ENCODE assay signal across 9 mouse cellular contexts in the genomic region with DNA sequence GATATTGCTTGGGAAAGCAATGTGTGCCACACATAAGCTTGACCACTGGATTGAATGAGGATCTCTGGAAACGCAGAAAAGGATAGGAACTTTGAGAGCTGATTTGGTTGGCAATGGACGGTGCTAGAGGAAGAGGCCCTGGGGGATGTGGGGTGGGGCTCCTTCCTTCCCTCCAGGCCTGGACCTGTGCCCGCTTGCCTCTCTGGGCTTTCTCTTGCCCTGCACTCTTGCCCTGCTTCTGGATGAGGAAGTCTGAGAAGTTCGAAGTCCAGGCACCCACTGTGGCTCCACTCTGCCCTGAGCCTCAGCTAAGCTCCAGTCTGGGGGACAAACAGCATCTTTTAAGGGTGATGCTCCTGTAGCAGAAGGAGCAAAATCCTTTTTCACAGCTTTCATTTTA.
DNase-seq lines count a peak whose midpoint lies in the region; ATAC-seq and TF ChIP-seq lines count a peak whose summit lies in the region.
"Had no signal": no experiment of that assay in that cellular context is flagged by ENCODE, and none has a peak within 500 bp of the region (broad histone marks: within the 10 kb centered on the region; RNA-seq: fewer than 3 reads in every experiment).

No protein-coding gene starts in this region.

- no peaks in the 10 kb centered on the region for H3K27me3 ChIP-seq in midbrain, embryonic 12.5 days
- no peaks in the 10 kb centered on the region for H3K27me3 ChIP-seq in midbrain, embryonic 16.5 days (ENCODE audit: control insufficient read depth, insufficient read depth, low read depth, low read length)
- H3K27me3 ChIP-seq in hindbrain, postnatal 0 days (ENCODE audit: insufficient read depth, low read length) = no peaks in the 10 kb centered on the region
- no peaks in the 10 kb centered on the region for H3K27me3 ChIP-seq in neural tube, embryonic 15.5 days (replicated peaks)

- no peak overlapping the region for H3K9ac ChIP-seq in midbrain, embryonic 12.5 days (replicated peaks)
- H3K9ac ChIP-seq in midbrain, embryonic 16.5 days (ENCODE audit: low read depth, low read length) = no peak overlapping the region
- H3K9ac ChIP-seq in hindbrain, postnatal 0 days (replicated peaks; ENCODE audit: low read length) = no peak overlapping the region
- H3K9ac ChIP-seq in neural tube, embryonic 15.5 days (replicated peaks) = no peak overlapping the region

- no peaks in the 10 kb centered on the region for H3K9me3 ChIP-seq in midbrain, embryonic 12.5 days
- no peaks in the 10 kb centered on the region for H3K9me3 ChIP-seq in midbrain, embryonic 16.5 days (replicated peaks; ENCODE audit: control insufficient read depth, low read length, poor library complexity, severe bottlenecking)
- H3K9me3 ChIP-seq in hindbrain, postnatal 0 days (ENCODE audit: low read length) = no peaks in the 10 kb centered on the region
- H3K9me3 ChIP-seq in neural tube, embryonic 15.5 days (replicated peaks) = no peaks in the 10 kb centered on the region

- DNase-seq in adrenal gland, postnatal 10 days = peak; percentile 39
- no peak for DNase-seq in adrenal gland, postnatal 4 days (ENCODE audit: low spot score in 2 of 2)
- no peak for DNase-seq in hindbrain, postnatal 0 days (ENCODE audit: low spot score)
- DNase-seq in frontal cortex, postnatal 36 days (ENCODE audit: low spot score in 2 of 2) = no peak
- no peak for DNase-seq in spleen, postnatal 4 days (ENCODE audit: low spot score in 2 of 2)
- DNase-seq: layer of hippocampus, postnatal 36 days had no signal

- no peak for TF ChIP-seq CTCF in hindbrain, postnatal 0 days (IDR thresholded peaks at IDR 0.05; ENCODE audit: low read depth)

- ATAC-seq in midbrain, embryonic 12.5 days (ENCODE audit: low FRiP score, low read depth) = no peak
- ATAC-seq in midbrain, embryonic 16.5 days = no peak
- no peak for ATAC-seq in hindbrain, postnatal 0 days
- ATAC-seq in neural tube, embryonic 15.5 days (ENCODE audit: low FRiP score) = no peak

- H3K36me3 ChIP-seq in midbrain, embryonic 12.5 days = peaks cover 32% of the 10 kb centered on the region
- no peaks in the 10 kb centered on the region for H3K36me3 ChIP-seq in midbrain, embryonic 16.5 days (ENCODE audit: control insufficient read depth, insufficient read depth, low read length)
- H3K36me3 ChIP-seq in hindbrain, postnatal 0 days (ENCODE audit: insufficient read depth, low read length) = no peaks in the 10 kb centered on the region
- no peaks in the 10 kb centered on the region for H3K36me3 ChIP-seq in neural tube, embryonic 15.5 days

- H3K4me3 ChIP-seq in midbrain, embryonic 12.5 days = no peak overlapping the region
- H3K4me3 ChIP-seq in midbrain, embryonic 16.5 days (ENCODE audit: low read depth, low read length) = no peak overlapping the region
- H3K4me3 ChIP-seq in hindbrain, postnatal 0 days (ENCODE audit: low read length) = no peak overlapping the region
- no peak overlapping the region for H3K4me3 ChIP-seq in neural tube, embryonic 15.5 days (replicated peaks)

- H3K4me1 ChIP-seq in midbrain, embryonic 12.5 days = peaks cover 28% of the 10 kb centered on the region
- H3K4me1 ChIP-seq in midbrain, embryonic 16.5 days (ENCODE audit: control insufficient read depth, insufficient read depth, low read length) = peaks cover 5% of the 10 kb centered on the region
- peaks cover 6% of the 10 kb centered on the region for H3K4me1 ChIP-seq in hindbrain, postnatal 0 days (ENCODE audit: insufficient read depth, low read length)
- peaks cover 33% of the 10 kb centered on the region for H3K4me1 ChIP-seq in neural tube, embryonic 15.5 days

- WGBS in midbrain, embryonic 12.5 days = 35% methylated on average over 4 of the region's 4 CpGs
- WGBS in midbrain, embryonic 16.5 days = 32% methylated on average over 4 of the region's 4 CpGs
- 27% methylated on average over 4 of the region's 4 CpGs for WGBS in hindbrain, postnatal 0 days
- 25% methylated on average over 4 of the region's 4 CpGs for WGBS in neural tube, embryonic 15.5 days

- H3K4me2 ChIP-seq in midbrain, embryonic 12.5 days (replicated peaks) = no peak overlapping the region
- no peak overlapping the region for H3K4me2 ChIP-seq in midbrain, embryonic 16.5 days (ENCODE audit: low read length)
- H3K4me2 ChIP-seq in hindbrain, postnatal 0 days (ENCODE audit: low read depth, low read length) = no peak overlapping the region
- peak overlapping the region; percentile 17; the same call in 1 of the 2 replicates for H3K4me2 ChIP-seq in neural tube, embryonic 15.5 days

- peak overlapping the region; percentile 46; the same call in 1 of the 2 replicates for H3K27ac ChIP-seq in midbrain, embryonic 12.5 days (replicated peaks)
- no peak overlapping the region for H3K27ac ChIP-seq in midbrain, embryonic 16.5 days (ENCODE audit: low read length)
- H3K27ac ChIP-seq in hindbrain, postnatal 0 days = peak overlapping the region; percentile 37; the same call in 1 of the 2 replicates
- H3K27ac ChIP-seq in neural tube, embryonic 15.5 days (replicated peaks) = peak overlapping the region; percentile 37
